8 mouse cellular contexts compared by ENCODE assay signal in genomic region chr11:20639918-20640447, GRCm38 (mm10).
DNase-seq lines count a peak whose midpoint lies in the region; ATAC-seq and TF ChIP-seq lines count a peak whose summit lies in the region.

No protein-coding gene starts in this region.

- under 1% methylated on average over 11 of the region's 11 CpGs for WGBS in heart, embryonic 11.5 days (ENCODE audit: insufficient replicate concordance)
- WGBS in midbrain, embryonic 15.5 days, result 2% methylated on average over 11 of the region's 11 CpGs

- H3K27ac ChIP-seq in ES-Bruce4 (ENCODE audit: insufficient read depth, low read length), result peak overlapping the region; percentile 45
- peak overlapping the region; percentile 79 for H3K27ac ChIP-seq in heart, embryonic 11.5 days (ENCODE audit: low read depth, low read length)
- H3K27ac ChIP-seq in midbrain, embryonic 15.5 days, result peak overlapping the region; percentile 28

- peaks cover 10% of the 10 kb centered on the region for H3K4me1 ChIP-seq in ES-Bruce4 (ENCODE audit: control insufficient read depth, insufficient read depth, low read length)
- H3K4me1 ChIP-seq in heart, embryonic 11.5 days (ENCODE audit: control insufficient read depth, insufficient read depth, low read length), result peaks cover 45% of the 10 kb centered on the region
- H3K4me1 ChIP-seq in midbrain, embryonic 15.5 days, result peaks cover 31% of the 10 kb centered on the region

- H3K4me3 ChIP-seq in ES-Bruce4 (ENCODE audit: low read depth, low read length), result no peak overlapping the region
- peak overlapping the region; percentile 30 for H3K4me3 ChIP-seq in heart, embryonic 11.5 days (ENCODE audit: low read depth, low read length)
- no peak overlapping the region for H3K4me3 ChIP-seq in midbrain, embryonic 15.5 days

- peak; percentile 75 for ATAC-seq in heart, embryonic 11.5 days (replicated peaks; ENCODE audit: insufficient number of reproducible peaks, low FRiP score, low TSS enrichment)
- ATAC-seq in midbrain, embryonic 15.5 days (replicated peaks), result peak; percentile 72

- peak; percentile 85 for DNase-seq in embryo, embryonic 10.5 days (ENCODE audit: low spot score)
- DNase-seq in kidney, postnatal 25 days, result peak; percentile 42 to 77
- DNase-seq in spleen, postnatal 36 days (ENCODE audit: low spot score in 2 of 2), result no peak
- DNase-seq in natural killer cell, adult 2 months (ENCODE audit: low spot score in 2 of 2), result no peak
- DNase-seq in right cerebral cortex, adult 2 months (ENCODE audit: low spot score in 2 of 2), result no peak

- TF ChIP-seq CTCF in ES-Bruce4 (IDR thresholded peaks at IDR 0.05; ENCODE audit: low read depth, low read length), result no peak

- H3K27me3 ChIP-seq in ES-Bruce4 (ENCODE audit: control insufficient read depth, insufficient read depth, low read length, poor library complexity, severe bottlenecking), result no peaks in the 10 kb centered on the region
- H3K27me3 ChIP-seq in heart, embryonic 11.5 days (ENCODE audit: control insufficient read depth, insufficient read depth, low read length), result no peaks in the 10 kb centered on the region
- no peaks in the 10 kb centered on the region for H3K27me3 ChIP-seq in midbrain, embryonic 15.5 days (replicated peaks)

- no peaks in the 10 kb centered on the region for H3K36me3 ChIP-seq in ES-Bruce4 (ENCODE audit: control insufficient read depth, insufficient read depth, low read length, poor library complexity, severe bottlenecking)
- no peaks in the 10 kb centered on the region for H3K36me3 ChIP-seq in heart, embryonic 11.5 days (ENCODE audit: control insufficient read depth, insufficient read depth, low read length)
- H3K36me3 ChIP-seq in midbrain, embryonic 15.5 days (replicated peaks), result no peaks in the 10 kb centered on the region

- peak overlapping the region; percentile 71 for H3K4me2 ChIP-seq in heart, embryonic 11.5 days
- H3K4me2 ChIP-seq in midbrain, embryonic 15.5 days, result 0 out of 2 replicates have a peak overlapping the region, but pooled peaks have one; percentile 19

- peak overlapping the region; percentile 12; the same call in 1 of the 2 replicates for H3K9ac ChIP-seq in ES-Bruce4 (ENCODE audit: low read depth, poor library complexity, severe bottlenecking)
- peak overlapping the region; percentile 50; the same call in 1 of the 2 replicates for H3K9ac ChIP-seq in heart, embryonic 11.5 days (ENCODE audit: low read depth, low read length)
- H3K9ac ChIP-seq in midbrain, embryonic 15.5 days, result no peak overlapping the region

- peak; percentile 80 for TF ChIP-seq EP300 in ES-Bruce4 (IDR thresholded peaks at IDR 0.05; ENCODE audit: insufficient read depth, low read depth, low read length)

- no peak for TF ChIP-seq POLR2A in ES-Bruce4 (IDR thresholded peaks at IDR 0.05; ENCODE audit: insufficient read depth, low read length)

- no peaks in the 10 kb centered on the region for H3K9me3 ChIP-seq in ES-Bruce4 (replicated peaks; ENCODE audit: control insufficient read depth, insufficient read depth, low read length, poor library complexity, severe bottlenecking)
- H3K9me3 ChIP-seq in heart, embryonic 11.5 days (replicated peaks; ENCODE audit: control insufficient read depth, low read length), result no peaks in the 10 kb centered on the region
- no peaks in the 10 kb centered on the region for H3K9me3 ChIP-seq in midbrain, embryonic 15.5 days

Comparison
In these comparisons a context has a peak if more than half of its experiments do, and no peak if none do; other contexts are left out.
1. H3K27ac ChIP-seq: peak in every context shown above with its lines; median percentile 79 in heart, embryonic 11.5 days; 45 in ES-Bruce4; 28 in midbrain, embryonic 15.5 days.
2. DNase-seq: peak in embryo, embryonic 10.5 days (single experiment) and kidney, postnatal 25 days (2 of 2); none in spleen, postnatal 36 days (0 of 2), natural killer cell, adult 2 months (0 of 2) and right cerebral cortex, adult 2 months (0 of 2).